Mouse (Mus musculus) CH12.LX (cell line): ENCODE measurements at regions not wholly inside any gene's neighbourhood (a gene's known extent, or its start where the extent isn't known, plus 50 kb on each side); places are given as distances from the start of the nearest gene placed in this dataset.

ENCODE experiments used
- DNase-seq: peaks from one replicate; pipeline ENCODE4 v3.0.0-alpha.2; 2013; ENCODE audit errors: extremely low read depth
- H3K27ac ChIP-seq: 2 replicates; pipeline ENCODE4 v1.5.1; 2012; ENCODE audit warnings: low read depth, mild to moderate bottlenecking, control low read depth, moderate library complexity; ENCODE audit not compliant: insufficient read depth
- H3K27me3 ChIP-seq: replicated peaks from 2 replicates; pipeline ENCODE3; 2012; ENCODE audit warnings: inconsistent platforms
- H3K36me3 ChIP-seq, 2 experiments: replicated peaks in 1 of 2; 2 replicates each; pipeline versions ENCODE3 to v1.6.1; 2012; ENCODE audit warnings: inconsistent platforms in 1 of 2, low read length in 1 of 2, mild to moderate bottlenecking in 1 of 2, mixed read lengths in 1 of 2, moderate library complexity in 1 of 2; ENCODE audit not compliant: control insufficient read depth in 1 of 2, insufficient read depth in 1 of 2
- H3K4me1 ChIP-seq, 2 experiments: 2 replicates each; pipeline ENCODE4 v1.6.1; 2012; ENCODE audit warnings: inconsistent platforms in 1 of 2, moderate library complexity in 1 of 2; ENCODE audit not compliant: insufficient read depth in 2 of 2, control insufficient read depth in 1 of 2
- H3K4me2 ChIP-seq: 2 replicates; pipeline ENCODE4 v1.6.1; 2012; ENCODE audit warnings: low read depth, mild to moderate bottlenecking, control low read depth; ENCODE audit not compliant: poor library complexity, insufficient read depth, severe bottlenecking
- H3K4me3 ChIP-seq, 3 experiments: fragments of 150-350 bp in 1 of 3; sonication (generic) in 1 of 3; replicated peaks in 1 of 3; 2 replicates each; pipeline versions ENCODE3 to v1.5.1; 2011 to 2012; ENCODE audit warnings: low read depth in 2 of 3, low read length in 2 of 3, mild to moderate bottlenecking in 2 of 3, moderate library complexity in 2 of 3, control low read depth in 1 of 3, improper control_type of control experiment in 1 of 3, inconsistent platforms in 1 of 3, mixed read lengths in 1 of 3; ENCODE audit not compliant: poor library complexity in 1 of 3
- H3K79me2 ChIP-seq: replicated peaks from 2 replicates; pipeline ENCODE4 v1.6.1; 2012; ENCODE audit warnings: mild to moderate bottlenecking, moderate library complexity; ENCODE audit not compliant: control insufficient read depth, poor library complexity, insufficient read depth, severe bottlenecking; ENCODE audit errors: extremely low read depth
- H3K9ac ChIP-seq: 2 replicates; pipeline ENCODE4 v1.6.1; 2012; ENCODE audit warnings: low read depth, mild to moderate bottlenecking, control low read depth, moderate library complexity; ENCODE audit not compliant: insufficient read depth
- H3K9me3 ChIP-seq: replicated peaks from 2 replicates; pipeline ENCODE3; 2012; ENCODE audit warnings: low read length, inconsistent platforms, mixed read lengths
- CHD1 ChIP-seq: IDR thresholded peaks from 2 replicates; pipeline ENCODE4 v1.6.1; 2012; ENCODE audit warnings: low read depth, low read length, improper control_type of control experiment, inconsistent platforms
- CHD2 ChIP-seq: IDR thresholded peaks from 2 replicates; pipeline ENCODE4 v1.6.1; 2011; ENCODE audit warnings: low read length, improper control_type of control experiment
- CTCF ChIP-seq, 2 experiments: IDR thresholded peaks in 1 of 2; conservative IDR thresholded peaks in 1 of 2; 2 replicates each; pipeline ENCODE4 v1.5.1; 2011 to 2012; ENCODE audit warnings: low read depth in 2 of 2, low read length in 2 of 2, improper control_type of control experiment in 1 of 2, inconsistent platforms in 1 of 2, mild to moderate bottlenecking in 1 of 2, moderate library complexity in 1 of 2
- E2F4 ChIP-seq: IDR thresholded peaks from 2 replicates; pipeline ENCODE4 v1.6.1; 2011; ENCODE audit warnings: low read depth, low read length, improper control_type of control experiment; ENCODE audit not compliant: insufficient replicate concordance
- ELF1 ChIP-seq: IDR thresholded peaks from 2 replicates; pipeline ENCODE4 v1.6.1; 2014; ENCODE audit warnings: low read depth, mild to moderate bottlenecking, inconsistent platforms, low read length, improper control_type of control experiment
- EP300 ChIP-seq: IDR thresholded peaks from 2 replicates; pipeline ENCODE4 v1.6.1; 2011; ENCODE audit warnings: low read length, improper control_type of control experiment
- GABPA ChIP-seq: IDR thresholded peaks from 2 replicates; pipeline ENCODE4 v1.6.1; 2012; ENCODE audit warnings: low read depth, low read length, improper control_type of control experiment, inconsistent platforms; ENCODE audit not compliant: insufficient replicate concordance
- HCFC1 ChIP-seq: IDR thresholded peaks from 2 replicates; pipeline ENCODE4 v1.6.1; 2012; ENCODE audit warnings: low read depth, mild to moderate bottlenecking, inconsistent platforms, low read length, improper control_type of control experiment
- JUN ChIP-seq: IDR thresholded peaks from 2 replicates; pipeline ENCODE4 v1.6.1; 2011; ENCODE audit warnings: low read depth, mild to moderate bottlenecking, low read length, improper control_type of control experiment, moderate library complexity; ENCODE audit not compliant: insufficient read depth
- JUND ChIP-seq: conservative IDR thresholded peaks from 2 replicates; pipeline ENCODE4 v1.6.1; 2011; ENCODE audit warnings: low read depth, low read length, improper control_type of control experiment
- KAT2A ChIP-seq: IDR thresholded peaks from 2 replicates; pipeline ENCODE4 v1.6.1; 2012; ENCODE audit warnings: low read length, improper control_type of control experiment, inconsistent platforms; ENCODE audit not compliant: insufficient replicate concordance
- MAX ChIP-seq: IDR thresholded peaks from 2 replicates; pipeline ENCODE4 v1.6.1; 2011; ENCODE audit warnings: low read length, improper control_type of control experiment
- MAZ ChIP-seq: IDR thresholded peaks from 2 replicates; pipeline ENCODE4 v1.6.1; 2012; ENCODE audit warnings: low read depth, mild to moderate bottlenecking, inconsistent platforms, low read length, improper control_type of control experiment, moderate library complexity
- MEF2A ChIP-seq: IDR thresholded peaks from 2 replicates; pipeline ENCODE4 v1.6.1; 2014; ENCODE audit warnings: low read depth, mild to moderate bottlenecking, inconsistent platforms, low read length, improper control_type of control experiment, borderline replicate concordance
- MXI1 ChIP-seq: IDR thresholded peaks from 2 replicates; pipeline ENCODE4 v1.6.1; 2011; ENCODE audit warnings: mild to moderate bottlenecking, low read depth, low read length, improper control_type of control experiment
- MYC ChIP-seq: IDR thresholded peaks from 2 replicates; pipeline ENCODE4 v1.6.1; 2011; ENCODE audit warnings: low read depth, mild to moderate bottlenecking, improper control_type of control experiment, low read length
- NELFE ChIP-seq: IDR thresholded peaks from 2 replicates; pipeline ENCODE4 v1.6.1; 2011; ENCODE audit warnings: low read depth, low read length, improper control_type of control experiment
- POLR2A ChIP-seq: IDR thresholded peaks from 2 replicates; pipeline ENCODE4 v1.6.1; 2011; ENCODE audit warnings: low read depth, mild to moderate bottlenecking, improper control_type of control experiment, low read length
- POLR2AphosphoS2 ChIP-seq: IDR thresholded peaks from 2 replicates; pipeline ENCODE4 v1.6.1; 2011; ENCODE audit warnings: low read depth, low read length, improper control_type of control experiment
- RAD21 ChIP-seq: IDR thresholded peaks from 2 replicates; pipeline ENCODE4 v1.6.1; 2011; ENCODE audit warnings: low read depth, mild to moderate bottlenecking, low read length, improper control_type of control experiment, moderate library complexity
- RCOR1 ChIP-seq: conservative IDR thresholded peaks from 2 replicates; pipeline ENCODE4 v1.6.1; 2012; ENCODE audit warnings: low read depth, mild to moderate bottlenecking, inconsistent platforms, low read length, improper control_type of control experiment
- SIN3A ChIP-seq: IDR thresholded peaks from 2 replicates; pipeline ENCODE4 v1.6.1; 2012; ENCODE audit warnings: low read length, improper control_type of control experiment, inconsistent platforms
- SMC3 ChIP-seq: IDR thresholded peaks from 2 replicates; pipeline ENCODE4 v1.6.1; 2011; ENCODE audit warnings: low read depth, low read length, improper control_type of control experiment
- TCF12 ChIP-seq: IDR thresholded peaks from 2 replicates; pipeline ENCODE4 v1.6.1; 2014; ENCODE audit warnings: low read depth, mild to moderate bottlenecking, inconsistent platforms, low read length, improper control_type of control experiment
- UBTF ChIP-seq: IDR thresholded peaks from 2 replicates; pipeline ENCODE4 v1.6.1; 2012; ENCODE audit warnings: low read depth, mild to moderate bottlenecking, inconsistent platforms, low read length, improper control_type of control experiment, moderate library complexity
- USF1 ChIP-seq: IDR thresholded peaks from 2 replicates; pipeline ENCODE4 v1.6.1; 2014; ENCODE audit warnings: low read depth, mild to moderate bottlenecking, inconsistent platforms, low read length, improper control_type of control experiment
- USF2 ChIP-seq: conservative IDR thresholded peaks from 2 replicates; pipeline ENCODE4 v1.6.1; 2011; ENCODE audit warnings: low read depth, low read length, improper control_type of control experiment
- ZKSCAN1 ChIP-seq: IDR thresholded peaks from 2 replicates; pipeline ENCODE4 v1.6.1; 2012; ENCODE audit warnings: low read depth, inconsistent platforms, low read length, improper control_type of control experiment, borderline replicate concordance
- ZNF384 ChIP-seq: IDR thresholded peaks from 2 replicates; pipeline ENCODE4 v1.6.1; 2012; ENCODE audit warnings: low read depth, low read length, improper control_type of control experiment, inconsistent platforms
- dilution Hi-C: fragments of 300-500 bp; cut with MboI; formaldehyde crosslinking; loops from 2 replicates; pipeline ENCODE4 v1.14.3; 2020; ENCODE audit warnings: low sequenced_read_pairs; ENCODE audit not compliant: extremely low pct_unique_long_range_greater_than_20kb, extremely low pct_ligation_motif_present
- in situ Hi-C: fragments of 300-500 bp; cut with MboI; formaldehyde crosslinking; loops from 3 replicates; pipeline ENCODE4 v1.14.3; 2019; ENCODE audit warnings: low sequenced_read_pairs, low pct_ligation_motif_present, low pct_unique_long_range_greater_than_20kb, mixed read lengths

DNA sequence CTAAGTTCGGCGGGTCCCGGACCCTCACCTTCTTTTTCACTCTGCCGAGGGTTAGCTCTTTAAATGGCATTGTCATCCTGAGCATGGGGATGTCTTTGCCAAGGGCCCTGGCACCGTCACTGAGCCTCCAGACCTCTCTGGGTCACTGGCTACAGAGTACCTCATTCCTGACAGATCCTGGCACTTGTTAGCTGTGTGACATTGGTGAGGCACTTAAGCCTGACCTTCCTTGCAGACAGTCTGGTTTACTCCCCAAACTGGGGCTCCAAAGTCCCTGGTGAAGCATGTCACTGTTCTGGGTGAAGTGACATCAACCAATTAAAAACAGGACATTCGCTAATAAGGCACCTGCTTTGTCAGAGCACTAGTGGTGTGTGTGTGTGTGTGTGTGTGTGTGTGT lies 142.2 kb downstream of the Plpp3 start:
- Histone ChIP-seq H3K27me3 (no peaks in the 10 kb centered on the region), H3K4me2 (no peak overlapping the region), H3K9me3 (no peaks in the 10 kb centered on the region), H3K79me2 (no peaks in the 10 kb centered on the region), H3K27ac (no peak overlapping the region), H3K4me1 (peaks cover 0 to 17% of the 10 kb centered on the region in 2 experiments; a peak in 2 of 4 replicates), H3K4me3 (no peak overlapping the region), H3K36me3 (no peaks in the 10 kb centered on the region), H3K9ac (no peak overlapping the region)
- in situ Hi-C loops (no loop called here), dilution Hi-C loops (no loop called here)
- no peak for TF ChIP-seq CHD2
- no peak for TF ChIP-seq POLR2AphosphoS2
- no peak for TF ChIP-seq MYC
- no peak for TF ChIP-seq USF1
- no peak for TF ChIP-seq SIN3A
- TF ChIP-seq JUND: no peak
- no peak for TF ChIP-seq HCFC1
- no peak for TF ChIP-seq POLR2A
- no peak for TF ChIP-seq GABPA
- TF ChIP-seq EP300: no peak
- TF ChIP-seq MAX: no peak
- no peak for TF ChIP-seq TCF12
- TF ChIP-seq ZKSCAN1: no peak
- no peak for TF ChIP-seq KAT2A
- TF ChIP-seq MAZ: no peak
- no peak for DNase-seq

DNA sequence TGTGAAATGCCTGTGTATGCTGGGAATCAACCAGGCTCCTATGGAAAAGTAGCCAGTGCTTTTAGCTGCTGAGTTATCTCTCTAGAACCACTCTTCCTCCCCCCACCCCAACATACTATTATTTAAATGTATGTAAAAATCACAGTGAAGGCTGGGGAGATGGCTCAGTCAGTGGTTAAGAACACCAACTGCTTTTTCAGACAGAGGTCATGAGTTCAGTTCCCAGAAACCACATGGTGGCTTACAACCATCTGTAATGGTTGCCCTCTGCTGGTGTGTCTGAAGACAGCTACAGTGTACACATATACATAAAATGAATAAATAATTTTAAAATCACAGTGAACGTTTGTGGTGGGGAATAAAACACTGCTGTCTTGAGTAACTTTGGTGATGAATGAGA lies 144.4 kb downstream of the Plpp3 start:
- no peak overlapping the region for H3K9ac ChIP-seq
- no peak overlapping the region for H3K27ac ChIP-seq
- in situ Hi-C loops: no loop called here
- H3K36me3 ChIP-seq: no peaks in the 10 kb centered on the region
- no peak for DNase-seq
- TF ChIP-seq POLR2A (no peak), USF2 (no peak), MXI1 (no peak), RCOR1 (no peak), MYC (peak; percentile 67; the same call in 1 of the 2 replicates), ZNF384 (peak; percentile 22; the same call in 1 of the 2 replicates), ELF1 (no peak), E2F4 (no peak), JUN (no peak), MEF2A (no peak), USF1 (no peak), NELFE (no peak), GABPA (no peak), CHD1 (no peak), SMC3 (peak; percentile 65), UBTF (no peak), EP300 (no peak), POLR2AphosphoS2 (no peak), CTCF (conservative IDR thresholded peaks at IDR 0.05 in 1 of 2, IDR thresholded peaks at IDR 0.05 in 1 of 2; ENCODE audit: low read depth in 2 of 2, low read length in 2 of 2) (peak in 1 of 2 experiments; percentile 56; a peak in 2 of 4 replicates), RAD21 (peak; percentile 51)
- dilution Hi-C loops: no loop called here
- H3K27me3 ChIP-seq: no peaks in the 10 kb centered on the region
- no peaks in the 10 kb centered on the region for H3K9me3 ChIP-seq
- H3K4me2 ChIP-seq: no peak overlapping the region
- no peaks in the 10 kb centered on the region for H3K79me2 ChIP-seq
- H3K4me3 ChIP-seq: no peak overlapping the region
- H3K4me1 ChIP-seq: peaks cover 0 to 25% of the 10 kb centered on the region in 2 experiments; a peak in 2 of 4 replicates
